Comparison of ENCODE assay signal across 8 mouse cellular contexts in the genomic region with DNA sequence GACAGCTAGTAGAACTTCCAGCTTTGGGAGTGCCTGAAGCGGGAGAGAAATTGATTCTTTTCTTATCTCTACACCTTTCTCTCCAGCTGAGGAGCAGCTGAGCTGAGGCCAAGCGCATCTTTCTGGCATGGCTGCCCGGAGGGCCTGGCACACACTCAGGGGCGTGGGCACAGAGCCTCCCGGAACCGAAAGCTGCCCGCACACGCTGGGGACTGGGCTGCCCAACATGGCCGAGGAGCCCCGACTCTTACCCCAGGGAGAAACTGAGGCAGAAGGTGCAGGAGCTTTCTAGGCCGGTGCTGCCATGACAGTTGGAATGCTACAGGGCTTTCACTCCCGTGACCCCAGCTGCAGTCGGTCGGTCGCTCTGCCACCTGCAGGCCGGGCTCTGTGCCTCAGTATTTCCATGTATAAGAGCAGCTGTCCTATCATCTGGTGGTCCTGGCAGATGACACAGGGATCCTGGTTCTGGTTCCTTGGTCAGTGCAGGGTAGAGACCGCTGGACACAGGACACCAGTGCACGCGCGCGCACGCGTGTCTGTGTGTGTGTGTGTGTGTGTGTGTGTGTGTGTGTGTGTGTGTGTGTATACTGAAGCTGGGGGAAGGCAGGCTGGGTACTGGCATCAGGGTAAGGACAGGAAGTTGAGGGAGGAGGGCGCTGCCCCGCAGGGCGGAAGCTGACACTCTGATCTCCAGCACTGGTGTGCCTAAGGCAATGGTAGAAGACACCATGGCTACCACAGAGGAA. TPM values are rescaled to one million over a fixed set of nuclear protein-coding genes. Genes with fewer than 3 reads are reported as not detected.
A peak's percentile ranks its signal among the peaks of the same experiment; 100 is the strongest.
DNase-seq lines count a peak whose midpoint lies in the region; ATAC-seq and TF ChIP-seq lines count a peak whose summit lies in the region.

No protein-coding gene starts in this region.

- ATAC-seq in kidney, embryonic 14.5 days (ENCODE audit: low FRiP score, low TSS enrichment), result no peak
- no peak for ATAC-seq in lung, postnatal 0 days

- no peaks in the 10 kb centered on the region for H3K27me3 ChIP-seq in kidney, embryonic 14.5 days (ENCODE audit: control insufficient read depth, insufficient read depth, low read length)
- H3K27me3 ChIP-seq in lung, postnatal 0 days (replicated peaks; ENCODE audit: insufficient read depth, low read length), result no peaks in the 10 kb centered on the region

- TF ChIP-seq CTCF in lung, postnatal 0 days (IDR thresholded peaks at IDR 0.05), result peak; percentile 40

- no peaks in the 10 kb centered on the region for H3K36me3 ChIP-seq in kidney, embryonic 14.5 days (ENCODE audit: control insufficient read depth, insufficient read depth, low read length)
- no peaks in the 10 kb centered on the region for H3K36me3 ChIP-seq in lung, postnatal 0 days (ENCODE audit: insufficient read depth, low read length)

- no peaks in the 10 kb centered on the region for H3K9me3 ChIP-seq in kidney, embryonic 14.5 days (ENCODE audit: control insufficient read depth, low read length)
- no peaks in the 10 kb centered on the region for H3K9me3 ChIP-seq in lung, postnatal 0 days (ENCODE audit: low read length)

- intact Hi-C loops in gastrocnemius, postnatal 14 days (cut with DNase I; ENCODE audit: low total_unique reads), result no loop called here

- no peak overlapping the region for H3K4me3 ChIP-seq in kidney, embryonic 14.5 days (ENCODE audit: low read length)
- no peak overlapping the region for H3K4me3 ChIP-seq in lung, postnatal 0 days (ENCODE audit: low read depth, low read length)

- H3K4me1 ChIP-seq in kidney, embryonic 14.5 days (ENCODE audit: control insufficient read depth, insufficient read depth, low read length), result peaks cover 17% of the 10 kb centered on the region; the same call in 1 of the 2 replicates
- H3K4me1 ChIP-seq in lung, postnatal 0 days (ENCODE audit: insufficient read depth, low read depth, low read length), result peaks cover 16% of the 10 kb centered on the region

- DNase-seq in kidney, adult 18-20 months, result peak; percentile 31
- DNase-seq in adrenal gland, postnatal 4 days (ENCODE audit: low spot score in 2 of 2), result peak; percentile 2 to 4
- peak; percentile 75 for DNase-seq in gastrocnemius, postnatal 14 days
- peak; percentile 58 for DNase-seq in kidney, adult 9 months
- DNase-seq in lung, postnatal 0 days (ENCODE audit: low spot score), result peak; percentile 53
- DNase-seq in right cerebral cortex, postnatal 4 days, result peak; percentile 17
- no peak for DNase-seq in embryo, embryonic 11 days

- no peak overlapping the region for H3K4me2 ChIP-seq in kidney, embryonic 14.5 days (replicated peaks; ENCODE audit: low read depth, low read length)
- no peak overlapping the region for H3K4me2 ChIP-seq in lung, postnatal 0 days (replicated peaks; ENCODE audit: low read depth, low read length)

- TF ChIP-seq EP300 in lung, postnatal 0 days (IDR thresholded peaks at IDR 0.05), result no peak

- no peak overlapping the region for H3K9ac ChIP-seq in kidney, embryonic 14.5 days (ENCODE audit: low read depth, low read length)
- no peak overlapping the region for H3K9ac ChIP-seq in lung, postnatal 0 days (replicated peaks; ENCODE audit: low read depth)

- WGBS in kidney, embryonic 14.5 days, result 74% methylated on average over 26 of the region's 26 CpGs
- 68% methylated on average over 24 of the region's 26 CpGs for WGBS in lung, postnatal 0 days

- no peak overlapping the region for H3K27ac ChIP-seq in kidney, embryonic 14.5 days (ENCODE audit: low read depth, low read length)
- H3K27ac ChIP-seq in lung, postnatal 0 days (ENCODE audit: low read length), result peak overlapping the region; percentile 34; the same call in 1 of the 2 replicates

RNA-seq across cellular contexts. Expression of gene Nfic, which starts 21.7 kb away (rescaled TPM):
- 47.3 and 59.0 TPM in 2 replicates for polyA plus RNA-seq in kidney, embryonic 14.5 days (2014; fragmentation: Nextera tagmentation; extraction: Ambion mirVana)
- 100 to 1,000 TPM; 120 to 129 TPM for total RNA-seq in adrenal gland, postnatal 4 days (2021)
- total RNA-seq in gastrocnemius, postnatal 14 days (2021), result 100 to 1,000 TPM; 262 to 320 TPM
- polyA plus RNA-seq in lung, postnatal 0 days (2015; fragmentation: Nextera tagmentation; extraction: Ambion mirVana), result 73.6 and 83.9 TPM in 2 replicates

RNA-seq across cellular contexts. Expression of gene Smim24, which starts 40.9 kb away (rescaled TPM):
- 14.9 and 16.4 TPM in 2 replicates for polyA plus RNA-seq in kidney, embryonic 14.5 days (2014; fragmentation: Nextera tagmentation; extraction: Ambion mirVana)
- total RNA-seq in adrenal gland, postnatal 4 days (2021), result 10 to 100 TPM in 1 of 2 experiments, 1 to 10 TPM in 1; 1.2 to 13.2 TPM
- total RNA-seq in gastrocnemius, postnatal 14 days (2021), result under 1 TPM; 0.45 to 0.91 TPM
- 3.1 and 3.6 TPM in 2 replicates for polyA plus RNA-seq in lung, postnatal 0 days (2015; fragmentation: Nextera tagmentation; extraction: Ambion mirVana)

RNA-seq across cellular contexts. Expression of gene Gm48552, which starts 44.9 kb away (rescaled TPM):
- 0.61 and 1.5 TPM in 2 replicates for polyA plus RNA-seq in kidney, embryonic 14.5 days (2014; fragmentation: Nextera tagmentation; extraction: Ambion mirVana)
- 1 to 10 TPM; 2.6 to 4.1 TPM for total RNA-seq in adrenal gland, postnatal 4 days (2021)
- total RNA-seq in gastrocnemius, postnatal 14 days (2021), result under 1 TPM in 1 of 2 experiments, not detected in 1; 0.80 TPM
- polyA plus RNA-seq in lung, postnatal 0 days (2015; fragmentation: Nextera tagmentation; extraction: Ambion mirVana), result 0.20 and 0.63 TPM in 2 replicates

RNA-seq across cellular contexts. Expression of gene Celf5, which starts 48.8 kb away (rescaled TPM):
- 0.28 and 0.36 TPM in 2 replicates for polyA plus RNA-seq in kidney, embryonic 14.5 days (2014; fragmentation: Nextera tagmentation; extraction: Ambion mirVana)
- 1 to 10 TPM; 3.5 to 4.2 TPM for total RNA-seq in adrenal gland, postnatal 4 days (2021)
- under 1 TPM; 0.09 to 0.23 TPM for total RNA-seq in gastrocnemius, postnatal 14 days (2021)
- polyA plus RNA-seq in lung, postnatal 0 days (2015; fragmentation: Nextera tagmentation; extraction: Ambion mirVana), result 0.08 and 0.11 TPM in 2 replicates

RNA-seq across cellular contexts. Expression of gene Gm48551, which starts 49.4 kb away (rescaled TPM):
- polyA plus RNA-seq in kidney, embryonic 14.5 days (2014; fragmentation: Nextera tagmentation; extraction: Ambion mirVana), result 3.5 and 3.8 TPM in 2 replicates
- total RNA-seq in adrenal gland, postnatal 4 days (2021), result 1 to 10 TPM; 1.7 to 1.8 TPM
- under 1 TPM; 0.41 to 0.47 TPM for total RNA-seq in gastrocnemius, postnatal 14 days (2021)
- polyA plus RNA-seq in lung, postnatal 0 days (2015; fragmentation: Nextera tagmentation; extraction: Ambion mirVana), result 2.4 and 3.0 TPM in 2 replicates
